Mouse (Mus musculus) left cerebral cortex, adult 8-10 months (tissue): Measurements from ENCODE around the gene Rnaset2b. TPM values are rescaled to one million over a fixed set of nuclear protein-coding genes. Genes with fewer than 3 reads are reported as not detected.
"Not testable (repeated sequence)": the region's sequence is repeated elsewhere in the genome, so short reads cannot be mapped to it uniquely, and the experiment has no call there.

ENCODE experiments used
- DNase-seq, 2 experiments: peaks; one replicate each; pipeline ENCODE4 v3.0.0; 2022; ENCODE audit warnings: low spot score in 2 of 2
- total RNA-seq, 4 experiments: library from RNA; stranded (reverse); gene quantifications; 2 replicates each; pipeline ENCODE4 v1.2.4; 2022

Rnaset2b gene
- 10 to 100 TPM; 47.5 to 62.4 (median 55.7) TPM for total RNA-seq

DNA sequence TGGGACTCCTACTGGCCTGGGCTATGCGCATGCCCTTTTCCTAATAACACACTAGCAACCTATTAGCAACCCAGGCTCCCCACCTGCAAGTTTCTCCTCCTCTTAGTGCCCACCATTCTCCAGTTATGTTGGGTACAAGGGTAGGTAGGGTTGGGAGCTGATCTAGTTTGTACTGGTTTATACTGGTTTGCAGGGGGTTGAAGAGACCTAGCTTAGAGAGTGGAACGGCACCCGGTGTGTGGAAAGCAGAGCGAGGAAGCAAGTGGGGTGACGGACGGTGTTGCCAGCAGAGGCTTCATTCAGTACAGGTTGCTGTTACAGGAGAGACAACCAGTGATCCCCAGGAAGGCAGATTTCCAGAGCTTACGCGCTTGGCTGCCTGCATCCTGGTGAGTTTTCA is at the start of gene Rnaset2b:
TSS of gene Rnaset2b (plus strand) at position 301 of the 400 bp plus-strand sequence.
- not testable (repeated sequence) for DNase-seq

- DNase-seq: not testable (repeated sequence)
Measured at GRCm38 (mm10) chr17:6931625-6932024, 38.8 kb upstream of the Rnaset2b start.

- not testable (repeated sequence) for DNase-seq
Measured at GRCm38 (mm10) chr17:6942560-6942959, 27.9 kb upstream of the Rnaset2b start.

DNA sequence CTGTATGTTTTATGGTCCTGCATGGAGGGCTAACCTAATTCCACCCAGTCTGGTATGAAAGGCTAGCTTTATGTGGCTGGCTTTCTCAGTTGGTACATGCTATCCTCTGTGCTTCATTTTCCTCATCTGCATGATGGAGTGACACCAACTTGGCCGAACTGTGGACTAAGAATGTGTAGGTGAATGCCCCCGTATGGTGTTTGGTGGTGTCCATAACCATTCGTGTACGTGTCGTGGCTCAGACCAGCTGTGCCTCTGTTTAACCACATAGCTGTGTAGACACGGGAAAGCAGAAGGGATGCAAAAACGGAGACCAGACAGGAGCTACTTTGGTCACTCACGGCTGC is 22.8 kb upstream of the Rnaset2b start:
- DNase-seq: not testable (repeated sequence)

DNA sequence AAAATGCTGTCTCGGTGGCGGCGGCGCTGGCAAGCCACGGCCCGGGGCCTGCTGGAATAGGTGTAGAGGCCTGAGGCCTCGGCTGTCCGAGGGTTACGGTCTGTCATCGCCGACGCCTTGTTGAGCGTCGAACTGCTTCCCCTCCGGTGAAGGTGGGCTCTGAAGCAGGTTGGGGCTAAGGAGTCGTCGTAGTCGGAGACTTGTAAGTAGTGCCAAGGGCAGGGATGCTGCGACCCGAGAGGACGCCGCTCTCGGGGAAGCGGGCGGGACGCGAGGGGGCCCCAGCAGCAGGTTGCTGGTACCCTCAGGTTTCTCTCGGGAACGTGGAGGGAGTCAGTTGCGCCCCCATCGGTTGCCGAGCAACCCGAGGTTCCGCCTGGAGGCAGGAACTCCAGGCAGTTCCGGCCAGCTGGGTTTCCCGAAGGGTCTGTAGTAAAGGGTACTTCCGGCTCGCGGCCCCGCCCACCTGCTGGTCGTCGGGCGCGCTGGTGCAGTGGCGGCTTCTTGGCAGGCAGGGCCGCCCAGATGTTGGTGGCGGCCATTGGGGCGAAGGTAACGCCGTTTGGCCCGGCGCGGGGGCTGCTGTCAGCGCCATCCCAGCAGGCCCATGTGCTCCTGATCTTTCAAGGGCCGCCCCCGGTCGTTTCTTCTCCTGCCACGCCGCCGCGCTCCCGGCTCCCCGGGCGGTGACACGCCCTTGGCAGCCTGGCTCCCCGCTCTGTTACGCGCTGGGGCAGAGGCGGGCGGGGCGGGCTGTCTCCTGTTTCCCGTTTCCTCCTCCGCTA is 22.3 kb upstream of the Rnaset2b start, which contains the start of gene Rsph3b:
TSS of gene Rsph3b (minus strand) at position 699 of the 785 bp plus-strand sequence.
- peak; percentile 74 to 81 for DNase-seq

DNA sequence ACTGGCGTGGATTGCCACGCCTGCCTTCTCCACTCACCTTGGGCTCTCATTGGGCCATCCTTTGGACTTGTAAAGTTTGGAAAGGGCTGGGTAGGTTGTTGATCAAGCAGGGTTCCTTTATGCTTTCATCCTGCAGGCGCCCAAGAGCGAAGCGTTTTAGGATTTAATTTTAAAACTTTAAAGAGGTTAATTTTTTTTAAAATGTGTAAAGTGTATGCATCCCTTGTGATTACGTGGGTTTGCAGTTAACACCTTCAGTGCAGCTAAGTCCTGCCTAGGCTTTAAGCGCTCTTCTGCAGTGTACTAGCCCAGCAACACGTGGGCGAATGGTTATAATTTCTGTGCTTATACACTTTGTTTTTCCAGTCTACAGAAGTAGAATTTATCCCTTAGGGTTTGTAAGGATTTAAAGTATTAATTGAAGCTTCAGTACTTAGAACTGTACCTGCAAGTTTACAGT is 21.6 kb upstream of the Rnaset2b start:
- DNase-seq: not testable (repeated sequence)

DNA sequence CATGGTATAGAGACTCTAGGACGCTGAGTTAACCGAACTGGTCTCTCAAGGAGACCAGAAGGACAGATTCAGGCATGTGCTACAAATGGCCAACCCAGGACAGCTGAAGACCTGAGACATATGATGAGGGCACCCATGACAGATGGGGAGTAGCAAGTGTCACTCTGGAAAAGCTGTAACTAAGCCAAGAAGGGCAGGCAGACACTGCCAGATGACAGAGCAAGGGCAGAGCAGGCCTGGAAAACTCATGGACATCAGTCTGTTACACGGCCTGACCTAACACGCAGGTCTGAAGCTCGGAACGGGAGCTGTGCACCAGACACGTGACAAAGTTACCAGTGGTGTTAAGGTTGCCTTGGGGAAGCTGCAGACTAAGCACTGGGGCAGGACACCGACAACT is 11.6 kb upstream of the Rnaset2b start:
- not testable (repeated sequence) for DNase-seq

GRCm38 (mm10) chr17:6959543-6960259 is 10.7 kb upstream of the Rnaset2b start:
- not testable (repeated sequence) for DNase-seq

DNA sequence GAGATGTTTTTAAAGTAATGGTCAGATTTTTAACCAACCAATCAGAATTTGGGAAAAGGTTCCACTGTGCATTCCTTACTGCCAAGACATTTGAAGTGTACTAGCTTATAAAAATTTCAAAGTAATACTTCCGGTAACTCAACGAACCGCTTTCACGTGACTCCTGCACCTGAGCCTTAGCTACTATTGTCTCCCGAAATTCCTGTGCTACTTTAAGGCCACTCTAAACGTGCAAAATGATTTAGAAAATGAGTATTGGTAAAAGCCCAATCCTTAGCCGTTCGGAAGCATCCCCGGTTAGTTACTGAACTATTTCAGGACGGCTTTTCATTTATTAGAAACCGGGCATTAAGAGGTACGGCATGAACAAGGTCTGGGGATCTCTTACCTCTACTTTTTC is 10.1 kb upstream of the Rnaset2b start:
- DNase-seq: not testable (repeated sequence)

GRCm38 (mm10) chr17:6960776-6961175 is 9.7 kb upstream of the Rnaset2b start, which contains the start of gene Tagap1:
Tagap1 (minus strand) TSS chr17:6961156.
- peak; percentile 22 to 42 for DNase-seq

DNA sequence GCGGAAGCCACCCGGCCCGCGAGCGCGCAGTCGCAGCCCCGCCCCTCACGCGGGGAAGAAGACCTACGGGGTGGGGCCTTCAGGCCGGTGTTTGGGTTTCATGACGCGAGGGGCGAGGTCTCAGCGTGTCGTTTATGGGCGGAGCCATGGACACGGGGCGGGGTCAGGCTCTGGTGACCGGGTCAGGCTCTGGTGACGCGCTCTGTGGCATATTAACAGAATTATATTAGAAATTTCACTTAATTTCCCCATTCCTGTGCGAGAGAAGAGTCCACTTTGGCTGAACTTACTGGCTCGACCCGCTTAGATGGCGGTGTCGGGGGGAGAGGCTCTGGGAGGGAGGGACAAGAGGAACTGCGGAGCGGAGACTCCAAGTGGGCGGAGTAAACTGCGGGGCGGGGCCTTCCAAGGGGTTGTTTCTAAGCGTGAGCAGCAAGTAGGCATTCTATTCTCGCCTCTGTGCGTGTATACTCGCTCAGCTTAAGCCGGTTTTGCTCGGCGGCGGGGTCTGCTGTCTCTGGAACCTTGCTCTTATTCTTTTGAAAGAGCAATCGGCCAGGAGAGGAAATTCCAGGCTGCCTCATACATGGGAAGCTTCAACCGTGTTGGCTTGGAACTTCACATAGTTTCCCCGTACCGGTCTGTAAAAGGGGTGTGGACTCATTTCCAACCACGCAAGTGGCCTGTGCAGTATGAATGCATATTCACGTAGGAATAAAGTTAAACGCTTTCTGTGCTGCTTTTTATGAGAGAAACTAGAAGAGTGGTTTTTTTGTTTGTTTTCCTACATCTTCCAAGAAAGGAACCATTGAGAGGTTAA is 9.0 kb upstream of the Rnaset2b start:
- peak; percentile 13 to 49 for DNase-seq

DNA sequence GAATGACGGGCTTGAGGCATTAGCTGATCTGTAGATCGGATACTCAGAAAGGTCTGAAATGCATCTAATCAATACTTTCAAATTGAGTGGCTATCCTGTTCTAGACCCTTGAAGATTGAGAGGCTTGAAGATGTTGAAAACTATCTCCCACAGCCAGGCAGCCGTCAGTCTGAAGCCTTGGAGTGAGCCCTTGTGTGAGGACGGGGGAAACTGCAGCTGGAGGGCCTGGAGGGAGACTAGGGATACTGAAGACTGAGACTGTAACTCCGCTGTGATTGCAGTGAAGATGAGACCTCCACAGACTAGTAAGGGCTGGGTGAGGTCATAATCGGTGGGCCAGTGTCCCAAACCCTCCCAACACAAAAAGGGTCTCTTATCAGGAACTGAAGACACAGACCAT is 8.1 kb upstream of the Rnaset2b start:
- DNase-seq: not testable (repeated sequence)

- DNase-seq: not testable (repeated sequence)
Measured at GRCm38 (mm10) chr17:6962936-6963335, 7.5 kb upstream of the Rnaset2b start.

GRCm38 (mm10) chr17:6965364-6965763 is 5.1 kb upstream of the Rnaset2b start:
- DNase-seq: not testable (repeated sequence)

DNA sequence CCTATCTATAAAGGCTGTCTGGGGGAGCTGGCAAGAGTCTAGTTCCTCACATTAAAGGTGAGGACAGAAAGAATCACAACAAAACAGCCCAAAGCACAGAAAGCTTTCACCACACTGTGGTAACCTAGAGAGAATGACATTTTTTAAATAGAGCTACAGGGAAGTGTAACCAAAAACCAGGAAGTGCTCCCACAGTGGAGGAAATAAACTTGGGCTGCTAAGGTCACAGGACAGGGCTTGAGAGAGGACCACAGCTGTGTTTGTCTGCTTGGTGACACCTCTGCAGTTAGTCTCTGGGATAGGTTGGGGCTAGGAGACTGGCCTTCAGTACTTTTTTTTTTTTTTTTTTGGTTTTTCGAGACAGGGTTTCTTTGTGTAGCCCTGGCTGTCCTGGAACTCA is 2.8 kb upstream of the Rnaset2b start:
- not testable (repeated sequence) for DNase-seq

- DNase-seq: not testable (repeated sequence)
Measured at GRCm38 (mm10) chr17:6971238-6971637, 804 bp downstream of the Rnaset2b start.

DNA sequence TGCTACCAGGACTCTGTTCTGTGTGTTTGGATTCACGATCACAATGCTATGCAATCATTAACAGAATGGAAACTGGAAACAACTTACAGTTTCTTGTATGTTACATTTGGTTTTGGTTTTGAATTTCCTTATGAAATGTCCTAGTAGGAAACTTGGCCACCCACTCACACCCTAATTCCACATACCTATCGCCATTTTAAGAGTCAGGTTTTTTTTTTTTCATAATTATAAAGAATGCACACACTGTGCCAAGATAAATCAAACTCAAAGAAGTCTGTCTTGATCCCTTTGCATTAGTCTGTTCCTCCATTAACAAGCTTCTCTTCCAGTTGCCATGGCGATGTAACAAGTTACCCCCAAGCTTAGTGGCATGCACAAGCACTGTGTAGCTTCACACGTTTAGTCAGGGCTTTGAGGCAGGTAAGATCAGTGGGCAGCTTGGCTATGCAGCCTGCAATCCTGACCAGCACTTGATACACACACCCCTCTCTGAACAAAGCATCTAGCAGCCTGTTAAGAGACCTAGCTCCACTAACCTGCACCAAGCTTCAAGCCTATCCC is 2.5 kb downstream of the Rnaset2b start:
- not testable (repeated sequence) for DNase-seq

GRCm38 (mm10) chr17:6974985-6975384 is 4.6 kb downstream of the Rnaset2b start:
- not testable (repeated sequence) for DNase-seq

GRCm38 (mm10) chr17:6978287-6979248 is 8.1 kb downstream of the Rnaset2b start, which contains the start of gene Gm49721:
Gm49721 (plus strand) TSS chr17:6978904.
- peak; percentile 53 to 54 for DNase-seq

DNA sequence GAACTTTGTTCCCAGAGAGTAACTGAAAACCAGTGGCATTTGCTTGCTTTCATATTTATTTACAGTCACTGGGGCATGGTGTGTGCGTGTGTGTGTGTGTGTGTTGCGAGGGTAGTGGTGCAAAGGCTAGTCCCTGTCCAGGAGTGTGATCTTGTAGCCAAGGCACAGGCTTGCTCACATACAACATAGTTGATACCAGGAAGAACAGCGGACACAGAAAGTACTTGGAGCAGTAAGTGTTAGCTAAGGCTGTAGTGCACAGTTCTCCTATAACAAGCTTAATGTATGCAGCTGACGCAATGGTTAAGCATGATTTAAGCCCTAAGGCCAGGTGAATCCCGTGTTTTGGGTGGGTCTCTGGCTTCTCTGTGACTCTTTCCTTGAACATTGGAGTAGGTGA is 8.9 kb downstream of the Rnaset2b start:
- not testable (repeated sequence) for DNase-seq
